Mouse (Mus musculus) midbrain, postnatal 0 days (tissue): ENCODE results near the gene Srp68. TPM values are rescaled to one million over a fixed set of nuclear protein-coding genes. Genes with fewer than 3 reads are reported as not detected.
A peak's percentile ranks its signal among the peaks of the same experiment; 100 is the strongest.

ENCODE experiments used
- ATAC-seq: fragments of 200-750 bp; cut with Nextera tagmentation; 2 replicates; pipeline ENCODE4 v1.8.0; 2017; ENCODE audit warnings: moderate number of reproducible peaks, mild to moderate bottlenecking, moderate TSS enrichment, moderate library complexity; ENCODE audit not compliant: low FRiP score
- DNase-seq: peaks from one replicate; pipeline ENCODE4 v3.0.0-alpha.2; 2015; ENCODE audit warnings: low spot score
- H3K27ac ChIP-seq: fragments of 300-500 bp; sonication (generic); 2 replicates; pipeline ENCODE4 v1.5.1; 2014; ENCODE audit warnings: low read depth, mild to moderate bottlenecking, low read length, mixed read lengths
- H3K27me3 ChIP-seq: fragments of 300-500 bp; sonication (generic); 2 replicates; pipeline ENCODE4 v1.6.1; 2014; ENCODE audit warnings: low read length, control low read depth, mixed read lengths; ENCODE audit not compliant: insufficient read depth
- H3K36me3 ChIP-seq: fragments of 300-500 bp; sonication (generic); 2 replicates; pipeline ENCODE4 v1.6.1; 2014; ENCODE audit warnings: low read length, control low read depth, mixed read lengths; ENCODE audit not compliant: insufficient read depth
- H3K4me1 ChIP-seq: fragments of 300-500 bp; sonication (generic); 2 replicates; pipeline ENCODE4 v1.6.1; 2014; ENCODE audit warnings: mild to moderate bottlenecking, control low read depth, antibody characterized with exemption, low read length, mixed read lengths; ENCODE audit not compliant: insufficient read depth
- H3K4me2 ChIP-seq: fragments of 300-500 bp; sonication (generic); 2 replicates; pipeline ENCODE4 v1.6.1; 2014; ENCODE audit warnings: low read depth, mild to moderate bottlenecking, low read length, mixed read lengths; ENCODE audit not compliant: poor library complexity, severe bottlenecking
- H3K4me3 ChIP-seq: fragments of 300-500 bp; sonication (generic); 2 replicates; pipeline ENCODE4 v1.5.1; 2014; ENCODE audit warnings: low read depth, mild to moderate bottlenecking, low read length, moderate library complexity
- H3K9ac ChIP-seq: fragments of 300-500 bp; sonication (generic); replicated peaks from 2 replicates; pipeline ENCODE4 v1.6.1; 2014; ENCODE audit warnings: mild to moderate bottlenecking, low read length, moderate library complexity, mixed read lengths; ENCODE audit not compliant: poor library complexity, severe bottlenecking
- H3K9me3 ChIP-seq: fragments of 300-500 bp; sonication (generic); 2 replicates; pipeline ENCODE4 v1.6.1; 2016; ENCODE audit warnings: low read length, control low read depth
- CTCF ChIP-seq: IDR thresholded peaks from 2 replicates; pipeline ENCODE4 v1.5.1; 2016; ENCODE audit warnings: antibody characterized with exemption, mild to moderate bottlenecking
- WGBS: fragments of 180-500 bp; shearing (Covaris S2); extraction: QIAGEN DNeasy Blood & Tissue Kit; methylation state at CpG from one replicate; pipeline ENCODE4 v1.1.7; 2014; 5-methylcytosine and 5-hydroxymethylcytosine counted together
- polyA plus RNA-seq: library from polyadenylated mRNA; unstranded; fragments of >200 nt; fragmentation: Nextera tagmentation; extraction: Ambion mirVana; gene quantifications from 2 replicates; pipeline ENCODE4 v1.2.1, GENCODE M21; 2015
- total RNA-seq: library from RNA; depleted of rRNA; stranded (reverse); fragments of >200 nt; gene quantifications from 2 replicates; pipeline ENCODE4 v1.2.3, GENCODE M21; 2014

Gene Srp68
- total and polyA plus RNA-seq, 2 experiments from 2014 or later, result 17.7 to 47.9 TPM

DNA sequence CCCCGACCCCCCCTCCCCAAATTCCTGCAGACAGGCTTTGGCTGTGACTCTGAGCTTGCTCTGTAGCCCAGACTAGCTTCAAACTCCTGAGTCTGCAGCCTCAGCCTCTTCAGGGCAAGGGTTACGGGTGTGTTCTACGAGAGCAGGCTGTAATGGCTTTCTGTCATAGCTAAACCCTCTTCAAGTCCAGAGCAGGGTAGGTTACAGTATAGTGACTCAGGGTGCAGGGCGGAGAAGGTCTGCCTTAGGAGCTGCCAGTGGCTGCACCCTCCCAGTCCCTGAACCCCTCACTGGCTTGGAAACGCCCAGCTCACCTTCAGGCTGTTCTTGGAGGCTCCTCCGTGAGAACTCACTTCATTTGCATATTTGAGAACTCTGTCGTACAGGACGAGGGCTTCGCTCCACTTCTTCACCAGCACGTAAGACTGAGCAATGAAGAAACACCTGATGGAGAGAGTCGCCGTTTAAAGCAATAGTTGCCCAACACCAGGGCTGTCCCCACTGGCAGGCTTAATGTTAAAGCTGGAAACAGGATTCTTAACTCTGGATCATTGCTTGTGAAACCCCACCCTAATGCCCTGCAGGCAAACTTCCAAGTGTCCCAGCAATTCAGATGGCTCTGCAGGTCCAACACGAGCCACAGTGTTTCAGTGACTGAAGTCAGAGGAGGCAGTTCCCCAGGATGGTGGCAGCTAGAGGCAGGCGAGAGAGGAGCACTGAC, 26.4 kb downstream of the Srp68 start:
- H3K4me2 ChIP-seq, result no peak overlapping the region
- ATAC-seq (no peak), DNase-seq (no peak)
- H3K4me1 ChIP-seq, result no peaks in the 10 kb centered on the region
- 85% methylated on average over 14 of the region's 14 CpGs for WGBS
- H3K27ac ChIP-seq, result no peak overlapping the region
- no peak for TF ChIP-seq CTCF
- H3K27me3 ChIP-seq, result no peaks in the 10 kb centered on the region
- H3K9me3 ChIP-seq, result no peaks in the 10 kb centered on the region
- H3K9ac ChIP-seq, result no peak overlapping the region
- peaks cover 88% of the 10 kb centered on the region for H3K36me3 ChIP-seq
- H3K4me3 ChIP-seq, result no peak overlapping the region

DNA sequence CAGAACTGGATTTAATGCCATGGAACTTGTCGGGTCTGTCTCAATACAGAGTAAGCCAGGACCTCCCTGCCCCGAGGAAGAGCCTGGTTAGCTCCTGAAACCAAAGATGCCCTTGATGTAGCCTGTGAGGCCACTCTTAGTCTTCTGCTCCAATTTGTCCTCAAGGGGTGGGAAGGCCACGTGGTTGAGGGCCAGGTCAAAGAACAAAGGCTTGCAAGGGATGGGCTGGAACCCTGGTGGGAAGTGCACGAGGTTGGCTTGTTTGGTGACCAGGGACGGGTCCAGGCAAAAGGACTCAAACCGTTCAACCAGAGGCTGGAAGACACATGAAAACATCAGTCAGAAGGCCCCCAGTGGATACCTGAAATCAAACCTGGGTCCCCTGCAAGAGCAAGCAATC, 28.4 kb downstream of the Srp68 start:
- no peak overlapping the region for H3K27ac ChIP-seq
- no peak overlapping the region for H3K9ac ChIP-seq
- H3K36me3 ChIP-seq, result peaks cover 68% of the 10 kb centered on the region
- no peak for DNase-seq
- no peaks in the 10 kb centered on the region for H3K27me3 ChIP-seq
- 85% methylated on average over 6 of the region's 6 CpGs for WGBS
- ATAC-seq, result no peak
- no peak for TF ChIP-seq CTCF
- H3K4me3 ChIP-seq, result no peak overlapping the region
- no peak overlapping the region for H3K4me2 ChIP-seq
- H3K9me3 ChIP-seq, result no peaks in the 10 kb centered on the region
- H3K4me1 ChIP-seq, result no peaks in the 10 kb centered on the region

DNA sequence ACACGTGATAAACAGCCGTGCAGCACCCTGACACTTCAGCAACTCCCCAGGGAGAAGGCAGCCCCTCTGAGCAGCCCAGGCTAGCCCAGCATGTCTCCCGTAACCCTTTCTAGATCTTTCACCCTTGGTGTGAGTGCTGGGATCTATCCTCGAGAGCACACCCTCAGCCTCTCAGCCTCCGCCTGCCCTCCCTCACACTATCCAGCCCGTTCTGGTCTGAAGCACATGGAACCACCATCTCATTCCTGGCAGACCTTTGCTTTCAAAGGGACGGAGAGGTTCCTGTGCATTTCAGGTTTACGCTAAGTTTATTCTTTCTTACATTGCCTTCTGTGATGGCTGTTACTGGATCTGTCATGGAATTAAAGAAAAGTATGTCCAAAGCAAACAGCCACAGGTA, 29.4 kb downstream of the Srp68 start:
- no peak for DNase-seq
- no peak overlapping the region for H3K9ac ChIP-seq
- no peak for ATAC-seq
- H3K4me3 ChIP-seq, result no peak overlapping the region
- peaks cover 57% of the 10 kb centered on the region for H3K36me3 ChIP-seq
- no peak for TF ChIP-seq CTCF
- 91% methylated on average over 8 of the region's 8 CpGs for WGBS
- no peaks in the 10 kb centered on the region for H3K27me3 ChIP-seq
- no peak overlapping the region for H3K4me2 ChIP-seq
- H3K9me3 ChIP-seq, result no peaks in the 10 kb centered on the region
- H3K4me1 ChIP-seq, result no peaks in the 10 kb centered on the region
- H3K27ac ChIP-seq, result no peak overlapping the region

DNA sequence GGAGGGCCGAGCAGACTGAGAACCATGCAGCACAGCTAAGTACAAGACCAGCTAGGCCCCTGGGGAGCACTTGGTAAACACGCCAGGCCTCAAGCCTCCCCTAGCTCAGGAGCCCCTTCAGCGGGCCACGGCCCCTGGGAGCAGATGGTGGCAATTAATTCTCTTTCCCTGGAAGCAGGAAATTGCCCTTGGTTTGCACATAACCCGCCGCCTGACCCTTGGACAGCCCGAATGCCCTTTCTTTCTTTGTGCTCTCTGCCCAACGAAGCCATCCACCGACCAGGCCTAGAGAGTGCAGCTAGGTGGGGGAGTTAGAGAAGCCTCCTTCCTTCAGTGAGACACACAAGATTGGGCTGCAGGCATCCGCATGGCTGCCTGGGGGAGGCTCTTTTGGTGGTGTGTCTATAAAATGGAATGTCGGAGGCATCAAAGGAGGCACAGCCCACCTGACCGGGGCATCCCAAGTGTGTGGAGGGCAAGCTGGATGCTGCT, 32.2 kb downstream of the Srp68 start:
- peaks cover 6% of the 10 kb centered on the region; the same call in 1 of the 2 replicates for H3K27me3 ChIP-seq
- no peak for DNase-seq

DNA sequence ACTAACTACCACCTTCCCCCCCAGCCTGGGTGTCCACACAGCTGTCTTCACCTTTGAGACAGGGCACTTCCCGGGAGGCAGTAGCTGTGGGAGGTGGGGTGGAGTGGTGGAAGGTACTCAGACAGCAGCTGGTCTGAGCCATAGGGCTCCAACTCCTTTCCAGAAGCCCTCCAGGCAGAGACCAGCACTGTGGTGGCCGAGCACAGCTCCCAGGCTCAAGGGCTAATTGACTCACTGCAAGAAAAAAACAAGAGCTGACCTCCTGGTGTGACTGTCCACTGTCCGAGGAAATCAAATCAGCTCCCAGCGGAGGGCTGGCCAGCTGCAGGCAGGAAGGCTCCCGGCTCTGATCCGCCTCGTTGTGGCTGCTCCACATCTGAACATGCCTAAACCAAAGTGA, 34.2 kb downstream of the Srp68 start:
- H3K4me2 ChIP-seq, result no peak overlapping the region
- no peak for ATAC-seq

More for the DNA sequence above, 32.2 kb downstream of the Srp68 start:
- no peak overlapping the region for H3K4me3 ChIP-seq
- H3K4me1 ChIP-seq, result no peaks in the 10 kb centered on the region
- no peak for TF ChIP-seq CTCF
- no peak overlapping the region for H3K27ac ChIP-seq
- peaks cover 30% of the 10 kb centered on the region for H3K36me3 ChIP-seq
- H3K4me2 ChIP-seq, result no peak overlapping the region
- no peak overlapping the region for H3K9ac ChIP-seq
- WGBS, result 63% methylated on average over 12 of the region's 12 CpGs
- ATAC-seq, result no peak
- no peaks in the 10 kb centered on the region for H3K9me3 ChIP-seq

DNA sequence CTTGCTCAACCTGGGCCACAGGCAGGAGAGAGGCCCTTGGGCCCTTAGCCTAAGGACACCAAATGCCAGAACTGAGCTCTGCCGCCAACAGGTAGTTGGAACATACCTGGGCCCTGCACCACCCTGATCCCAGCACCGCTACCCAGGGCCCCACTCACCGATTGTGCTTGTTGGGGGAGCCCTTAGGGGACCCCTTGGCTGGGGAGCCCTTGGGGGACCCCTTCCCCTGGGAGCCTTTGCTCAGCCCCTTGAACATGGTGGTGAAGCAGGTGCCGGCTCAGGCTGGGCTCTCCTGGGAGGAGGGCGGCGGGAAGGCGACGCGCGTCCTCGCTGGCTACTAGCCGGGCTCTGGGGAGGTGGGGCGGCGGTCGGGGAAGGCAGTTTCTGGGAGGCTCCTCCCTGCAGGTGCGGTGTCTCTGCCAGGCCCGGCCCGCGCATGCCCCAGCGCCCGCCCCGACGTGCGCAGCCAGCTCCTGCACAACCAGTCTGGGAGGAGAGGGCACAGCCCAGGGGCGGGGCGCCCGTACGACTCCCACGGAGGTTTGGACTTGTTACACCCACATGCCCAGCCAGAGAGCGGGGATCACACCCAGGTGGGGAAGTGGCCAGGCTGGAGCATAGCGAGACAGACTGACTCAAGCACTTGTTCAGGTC, 36.1 kb downstream of the Srp68 start, which contains the start of gene Evpl:
TSS of gene Evpl (minus strand) at position 336 of the 654 bp plus-strand sequence.
- WGBS, result 14% methylated on average over 30 of the region's 31 CpGs
- no peak for ATAC-seq

More for the DNA sequence above, 34.2 kb downstream of the Srp68 start:
- no peak for DNase-seq
- no peaks in the 10 kb centered on the region for H3K4me1 ChIP-seq
- TF ChIP-seq CTCF, result no peak
- H3K9me3 ChIP-seq, result no peaks in the 10 kb centered on the region
- H3K9ac ChIP-seq, result no peak overlapping the region
- peaks cover 10% of the 10 kb centered on the region for H3K36me3 ChIP-seq
- H3K27ac ChIP-seq, result no peak overlapping the region
- no peak overlapping the region for H3K4me3 ChIP-seq
- peaks cover 6% of the 10 kb centered on the region; the same call in 1 of the 2 replicates for H3K27me3 ChIP-seq
- WGBS, result 15% methylated on average over 7 of the region's 7 CpGs

More for the DNA sequence above, 36.1 kb downstream of the Srp68 start, which contains the start of gene Evpl:
- Histone ChIP-seq H3K27ac (no peak within 1 kb of the TSS), H3K9ac (0 out of 2 replicates have a peak within 1 kb of the TSS, but pooled peaks have one; percentile 13), H3K9me3 (no peaks in the 10 kb centered on the region), H3K27me3 (peaks cover 6% of the 10 kb centered on the region; the same call in 1 of the 2 replicates), H3K4me3 (no peak within 1 kb of the TSS), H3K36me3 (no peaks in the 10 kb centered on the region), H3K4me1 (no peaks in the 10 kb centered on the region), H3K4me2 (0 out of 2 replicates have a peak within 1 kb of the TSS, but pooled peaks have one; percentile 15)
- no peak for TF ChIP-seq CTCF
- no peak for DNase-seq
